Mouse (Mus musculus): ENCODE measurements around the gene Tmem14c. TPM values are rescaled to one million over a fixed set of nuclear protein-coding genes. Genes with fewer than 3 reads are reported as not detected.
"Not testable (repeated sequence)": the region's sequence is repeated elsewhere in the genome, so short reads cannot be mapped to it uniquely, and the experiment has no call there.

The Tmem14c gene
- total and polyA plus RNA-seq, 3 experiments = 140 to 183 (median 178) TPM

GRCm38 (mm10) chr13:40987608-40988303 lies 28.3 kb upstream of the Tmem14c start:
- H3K27ac ChIP-seq (ENCODE audit: insufficient read depth, low read depth); in situ Hi-C loops (cut with MboI; ENCODE audit: low pct_ligation_motif_present, low pct_unique_long_range_greater_than_20kb, low sequenced_read_pairs); DNase-seq (ENCODE audit: extremely low read depth); dilution Hi-C loops (cut with MboI; ENCODE audit: extremely low pct_ligation_motif_present, extremely low pct_unique_long_range_greater_than_20kb, low sequenced_read_pairs); H3K4me2 ChIP-seq (ENCODE audit: insufficient read depth, low read depth, poor library complexity, severe bottlenecking); H3K9me3 ChIP-seq (replicated peaks; ENCODE audit: low read length); H3K4me3 ChIP-seq (replicated peaks in 1 of 3; ENCODE audit: low read depth in 2 of 3, low read length in 2 of 3, poor library complexity in 1 of 3); H3K4me1 ChIP-seq (ENCODE audit: control insufficient read depth in 1 of 2, insufficient read depth in 2 of 2); H3K79me2 ChIP-seq (replicated peaks; ENCODE audit: control insufficient read depth, extremely low read depth, insufficient read depth, poor library complexity, severe bottlenecking); H3K9ac ChIP-seq (ENCODE audit: insufficient read depth, low read depth); H3K36me3 ChIP-seq (replicated peaks in 1 of 2; ENCODE audit: control insufficient read depth in 1 of 2, insufficient read depth in 1 of 2, low read length in 1 of 2); H3K27me3 ChIP-seq (replicated peaks): not testable (repeated sequence)
- TF ChIP-seq CTCF (conservative IDR thresholded peaks at IDR 0.05 in 1 of 2, IDR thresholded peaks at IDR 0.05 in 1 of 2; ENCODE audit: low read depth in 2 of 2, low read length in 2 of 2) = peak in 1 of 2 experiments; percentile 17; a peak in 1 of 4 replicates

GRCm38 (mm10) chr13:40988418-40988817 lies 27.7 kb upstream of the Tmem14c start:
- no peaks in the 10 kb centered on the region for H3K36me3 ChIP-seq (replicated peaks in 1 of 2; ENCODE audit: control insufficient read depth in 1 of 2, insufficient read depth in 1 of 2, low read length in 1 of 2)
- H3K4me2 ChIP-seq (ENCODE audit: insufficient read depth, low read depth, poor library complexity, severe bottlenecking) = no peak overlapping the region
- H3K4me3 ChIP-seq (replicated peaks in 1 of 3; ENCODE audit: low read depth in 2 of 3, low read length in 2 of 3, poor library complexity in 1 of 3) = no peak overlapping the region
- dilution Hi-C loops (cut with MboI; ENCODE audit: extremely low pct_ligation_motif_present, extremely low pct_unique_long_range_greater_than_20kb, low sequenced_read_pairs) = no loop called here
- TF ChIP-seq E2F4 (IDR thresholded peaks at IDR 0.05; ENCODE audit: insufficient replicate concordance, low read depth, low read length) (no peak), MEF2A (IDR thresholded peaks at IDR 0.05; ENCODE audit: borderline replicate concordance, low read depth, low read length) (no peak), BHLHE40 (IDR thresholded peaks at IDR 0.05; ENCODE audit: low read depth, low read length) (no peak), POLR2A (IDR thresholded peaks at IDR 0.05; ENCODE audit: low read depth, low read length) (no peak), USF2 (conservative IDR thresholded peaks at IDR 0.05; ENCODE audit: low read depth, low read length) (no peak), TBP (conservative IDR thresholded peaks at IDR 0.05; ENCODE audit: low read depth, low read length) (no peak), EP300 (IDR thresholded peaks at IDR 0.05; ENCODE audit: low read length) (no peak), MAFK (IDR thresholded peaks at IDR 0.05; ENCODE audit: insufficient replicate concordance, low read length) (no peak), ELF1 (IDR thresholded peaks at IDR 0.05; ENCODE audit: low read depth, low read length) (no peak), ETS1 (conservative IDR thresholded peaks at IDR 0.05; ENCODE audit: low read depth, low read length) (no peak), TCF12 (IDR thresholded peaks at IDR 0.05; ENCODE audit: low read depth, low read length) (no peak), JUN (IDR thresholded peaks at IDR 0.05; ENCODE audit: insufficient read depth, low read depth, low read length) (no peak), MAX (IDR thresholded peaks at IDR 0.05; ENCODE audit: low read length) (no peak), RAD21 (IDR thresholded peaks at IDR 0.05; ENCODE audit: low read depth, low read length) (no peak), ZMIZ1 (IDR thresholded peaks at IDR 0.05; ENCODE audit: low read depth, low read length) (no peak), ZKSCAN1 (IDR thresholded peaks at IDR 0.05; ENCODE audit: borderline replicate concordance, low read depth, low read length) (no peak)
- no peak for DNase-seq (ENCODE audit: extremely low read depth)
- H3K27ac ChIP-seq (ENCODE audit: insufficient read depth, low read depth) = no peak overlapping the region
- no peaks in the 10 kb centered on the region for H3K4me1 ChIP-seq (ENCODE audit: control insufficient read depth in 1 of 2, insufficient read depth in 2 of 2)
- no peak overlapping the region for H3K9ac ChIP-seq (ENCODE audit: insufficient read depth, low read depth)
- in situ Hi-C loops (cut with MboI; ENCODE audit: low pct_ligation_motif_present, low pct_unique_long_range_greater_than_20kb, low sequenced_read_pairs) = no loop called here
- no peaks in the 10 kb centered on the region for H3K9me3 ChIP-seq (replicated peaks; ENCODE audit: low read length)
- no peaks in the 10 kb centered on the region for H3K79me2 ChIP-seq (replicated peaks; ENCODE audit: control insufficient read depth, extremely low read depth, insufficient read depth, poor library complexity, severe bottlenecking)
- no peaks in the 10 kb centered on the region for H3K27me3 ChIP-seq (replicated peaks)

Measured in CH12.LX (cell line).